Mouse (Mus musculus) erythroblast, embryonic 14.5 days (primary cell): Measurements from ENCODE around the gene Abi2.

Experiments
- GATA1 ChIP-seq: IDR thresholded peaks from 2 replicates; pipeline ENCODE4 v1.6.1; 2012; ENCODE audit warnings: low read length, inconsistent platforms, mixed read lengths
- TAL1 ChIP-seq: IDR thresholded peaks from 3 replicates; pipeline ENCODE4 v1.6.1; 2012; ENCODE audit warnings: low read length, inconsistent platforms, mixed read lengths

DNA sequence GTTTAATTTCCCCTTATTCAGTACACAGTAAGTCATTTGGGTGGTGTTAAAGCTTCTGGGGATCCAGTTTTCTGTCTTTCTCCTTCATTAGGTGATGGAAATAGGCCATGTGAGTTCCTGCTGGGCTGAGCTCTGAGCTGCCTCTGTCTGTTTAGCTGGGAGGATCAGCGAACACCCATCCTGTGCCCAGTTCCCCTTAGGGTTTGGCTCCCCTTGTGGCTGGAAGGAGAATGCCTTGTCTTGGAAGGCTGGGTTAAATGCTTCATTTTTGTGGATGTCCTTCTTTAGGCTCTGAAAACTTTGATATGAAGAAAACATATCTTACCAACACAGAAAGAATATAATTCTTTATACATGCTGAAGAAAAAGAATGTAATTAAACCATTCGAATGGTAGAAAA lies 19.5 kb downstream of the Abi2 start:
- TF ChIP-seq GATA1 (no peak), TAL1 (no peak)
